Mouse (Mus musculus): Measurements from ENCODE around the gene Spg7.
"Not testable (repeated sequence)": the region's sequence is repeated elsewhere in the genome, so short reads cannot be mapped to it uniquely, and the experiment has no call there.

The Spg7 gene

DNA sequence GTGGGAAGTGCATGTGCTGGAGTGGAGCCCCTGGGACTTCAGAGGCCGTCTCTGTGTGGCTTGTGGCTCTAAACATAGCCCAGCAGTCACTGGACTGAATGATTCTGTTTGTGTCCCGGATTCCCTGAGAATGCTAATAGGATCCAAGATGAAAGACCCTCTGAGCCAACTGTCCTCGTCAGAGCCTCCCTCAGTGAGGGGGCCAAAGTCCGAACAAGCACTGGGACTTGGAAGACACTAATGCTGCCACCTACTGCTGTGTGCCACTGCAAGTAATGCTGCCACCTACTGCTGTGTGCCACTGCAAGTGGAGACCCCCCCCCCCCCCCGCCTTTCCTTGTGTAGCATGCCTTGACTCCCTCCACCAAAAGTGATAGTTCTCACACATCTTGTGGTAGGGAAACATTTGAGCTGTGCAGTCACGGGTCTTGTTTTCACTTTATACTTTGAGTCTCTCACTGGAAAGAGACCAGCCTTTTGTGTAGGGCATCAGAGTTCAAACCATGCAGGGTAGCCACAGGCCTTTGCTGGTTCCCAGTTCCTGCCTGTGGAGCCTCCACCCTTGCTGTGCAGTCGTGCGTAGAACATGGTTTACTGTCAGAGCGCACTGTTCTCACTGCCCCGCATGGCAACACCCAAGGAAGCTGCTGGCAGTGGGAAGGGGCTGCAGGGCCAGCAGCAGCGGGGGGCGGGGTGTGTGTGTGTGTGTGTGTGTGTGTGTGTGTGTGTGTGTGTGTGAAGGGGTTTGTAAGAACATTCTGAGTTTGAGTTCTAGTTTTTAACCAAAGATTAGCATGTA lies 35.2 kb downstream of the Spg7 start:
- no peak for DNase-seq (ENCODE audit: low read depth, low spot score)

GRCm38 (mm10) chr8:123100288-123100687 lies 37.5 kb downstream of the Spg7 start:
- no peak for DNase-seq (ENCODE audit: low read depth, low spot score)

DNA sequence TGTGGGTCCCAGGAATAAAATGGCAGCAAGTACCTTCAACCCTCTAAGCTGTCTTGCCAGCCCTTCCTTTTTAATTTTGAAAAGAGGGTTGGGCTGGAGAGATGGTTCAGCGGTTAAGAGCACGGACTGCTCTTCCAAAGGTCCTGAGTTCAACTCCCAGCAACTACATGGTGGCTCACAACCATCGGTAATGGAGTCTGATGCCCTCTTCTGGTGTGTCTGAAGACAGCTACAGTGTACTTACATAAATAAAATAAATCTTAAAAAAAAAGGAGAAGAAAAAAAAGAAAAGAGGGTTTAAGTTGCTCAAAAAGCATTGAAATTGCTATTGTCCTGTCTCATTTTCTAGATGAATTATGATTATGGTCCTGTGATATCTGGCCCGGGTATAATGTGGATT lies 38.5 kb downstream of the Spg7 start:
- DNase-seq (ENCODE audit: low read depth, low spot score) = no peak

DNA sequence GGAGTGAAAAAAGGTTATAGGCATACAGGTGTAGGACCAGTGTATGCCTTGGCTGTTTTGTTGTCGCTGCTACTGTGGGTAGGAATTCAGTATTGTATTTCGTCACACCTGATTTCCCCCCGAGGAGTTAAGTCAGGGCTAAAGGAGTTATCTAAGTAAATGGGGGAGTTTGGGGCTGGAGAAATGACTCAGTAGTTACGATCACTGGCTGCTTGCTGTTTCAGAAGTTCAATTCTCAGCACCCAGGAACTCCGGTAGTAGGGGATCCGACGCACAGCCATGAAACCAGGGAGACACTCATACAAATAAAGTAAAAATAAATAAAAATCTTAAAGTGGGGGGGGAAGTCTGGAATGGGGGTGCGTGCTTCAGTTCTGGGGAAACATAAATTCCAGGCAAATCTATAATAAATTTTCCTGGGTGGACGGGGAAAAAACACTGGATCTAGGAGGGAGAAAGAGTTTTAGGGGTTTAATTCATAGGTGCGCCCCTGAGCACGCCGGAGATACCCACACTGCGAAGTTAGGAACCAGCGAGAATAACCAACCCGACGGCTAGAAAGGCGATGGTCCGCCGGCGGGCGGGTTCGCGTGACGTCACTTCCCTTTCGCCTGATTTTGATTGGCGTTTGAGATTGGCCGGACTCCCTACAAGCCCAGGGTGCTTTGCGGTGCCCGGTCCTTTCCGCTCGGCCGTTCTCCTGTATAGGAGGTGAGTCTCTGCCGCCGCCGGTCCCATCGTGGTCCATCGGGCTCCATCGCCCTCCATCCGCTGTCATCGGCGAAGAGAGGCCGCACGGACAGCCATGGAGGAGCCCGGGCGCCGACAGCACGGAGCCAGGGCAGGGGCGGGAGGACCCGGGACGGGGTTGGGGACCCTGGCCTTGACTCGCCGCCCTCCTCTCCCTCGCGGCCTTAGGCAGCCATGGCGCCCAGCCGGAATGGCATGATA lies 39.3 kb downstream of the Spg7 start, which contains the start of gene Rpl13:
Gene Rpl13 (plus strand): TSS at position 616 of the 951 bp plus-strand sequence.
- peak; percentile 94 for DNase-seq (ENCODE audit: low read depth, low spot score)

DNA sequence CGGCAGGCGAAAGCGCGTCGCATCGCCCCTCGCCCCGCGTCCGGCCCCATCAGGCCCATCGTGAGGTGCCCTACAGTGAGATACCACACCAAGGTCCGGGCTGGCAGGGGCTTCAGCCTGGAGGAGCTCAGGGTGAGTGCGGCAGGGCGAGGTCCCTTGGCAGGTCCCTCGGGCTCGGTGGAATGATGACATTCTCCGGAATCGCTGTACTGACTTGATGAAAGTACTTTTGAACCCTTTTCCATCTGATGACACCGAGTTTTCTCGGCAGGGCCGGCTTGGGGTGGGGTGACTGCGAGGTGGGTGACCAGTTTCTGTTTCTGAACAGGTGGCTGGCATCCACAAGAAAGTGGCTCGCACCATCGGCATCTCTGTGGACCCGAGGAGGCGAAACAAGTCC lies 40.1 kb downstream of the Spg7 start:
- DNase-seq (ENCODE audit: low read depth, low spot score) = not testable (repeated sequence)

- DNase-seq (ENCODE audit: low read depth, low spot score) = no peak
Observed at GRCm38 (mm10) chr8:123103285-123103684, 40.5 kb downstream of the Spg7 start.

GRCm38 (mm10) chr8:123104046-123104767 lies 41.5 kb downstream of the Spg7 start:
- DNase-seq (ENCODE audit: low read depth, low spot score) = no peak

GRCm38 (mm10) chr8:123105553-123106326 lies 43.0 kb downstream of the Spg7 start:
- no peak for DNase-seq (ENCODE audit: low read depth, low spot score)

- no peak for DNase-seq (ENCODE audit: low read depth, low spot score)
Observed at GRCm38 (mm10) chr8:123106531-123106930, 43.8 kb downstream of the Spg7 start.

DNA sequence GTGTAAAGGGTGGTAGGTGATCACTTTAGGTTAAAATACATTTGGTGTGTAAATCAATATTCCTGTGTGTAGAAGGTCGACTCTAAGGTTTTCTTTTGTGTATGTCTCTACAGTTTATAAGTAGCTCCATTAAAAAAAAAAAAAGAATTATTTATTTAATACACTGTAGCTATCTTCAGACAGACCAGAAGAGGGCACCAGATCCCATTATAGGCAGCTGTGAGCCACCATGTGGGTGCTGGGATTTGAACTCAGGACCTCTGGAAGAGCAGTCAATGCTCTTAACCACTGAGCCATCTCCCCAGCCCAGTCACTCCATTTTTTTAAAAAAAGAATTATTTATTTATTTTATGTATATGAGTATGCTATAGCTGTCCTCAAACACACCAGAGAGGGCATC lies 45.3 kb downstream of the Spg7 start:
- no peak for DNase-seq (ENCODE audit: low read depth, low spot score)

DNA sequence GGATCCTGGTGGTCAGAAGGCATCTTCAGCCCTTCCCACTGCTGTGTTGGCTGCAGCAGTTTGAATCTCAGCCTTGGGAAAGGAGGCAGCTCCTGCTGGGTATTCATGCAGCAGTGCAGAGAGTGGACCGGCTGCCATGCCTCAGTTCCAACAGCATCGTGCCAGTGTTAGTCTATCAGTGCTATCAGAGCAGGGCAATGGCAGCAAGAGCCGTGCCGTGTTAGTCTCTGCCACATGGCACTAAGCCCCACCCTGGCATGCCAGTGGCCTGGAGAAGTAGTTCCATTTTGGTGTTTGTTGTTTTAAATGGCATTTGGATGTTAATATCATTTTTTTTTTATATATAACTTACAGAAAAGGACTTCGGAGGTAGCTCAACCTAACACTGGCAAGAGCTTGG lies 46.2 kb downstream of the Spg7 start:
- no peak for DNase-seq (ENCODE audit: low read depth, low spot score)

- DNase-seq (ENCODE audit: low read depth, low spot score) = no peak
Observed at GRCm38 (mm10) chr8:123110649-123111048, 47.9 kb downstream of the Spg7 start.

GRCm38 (mm10) chr8:123112892-123113291 lies 50.1 kb downstream of the Spg7 start:
- DNase-seq (ENCODE audit: low read depth, low spot score) = no peak

DNA sequence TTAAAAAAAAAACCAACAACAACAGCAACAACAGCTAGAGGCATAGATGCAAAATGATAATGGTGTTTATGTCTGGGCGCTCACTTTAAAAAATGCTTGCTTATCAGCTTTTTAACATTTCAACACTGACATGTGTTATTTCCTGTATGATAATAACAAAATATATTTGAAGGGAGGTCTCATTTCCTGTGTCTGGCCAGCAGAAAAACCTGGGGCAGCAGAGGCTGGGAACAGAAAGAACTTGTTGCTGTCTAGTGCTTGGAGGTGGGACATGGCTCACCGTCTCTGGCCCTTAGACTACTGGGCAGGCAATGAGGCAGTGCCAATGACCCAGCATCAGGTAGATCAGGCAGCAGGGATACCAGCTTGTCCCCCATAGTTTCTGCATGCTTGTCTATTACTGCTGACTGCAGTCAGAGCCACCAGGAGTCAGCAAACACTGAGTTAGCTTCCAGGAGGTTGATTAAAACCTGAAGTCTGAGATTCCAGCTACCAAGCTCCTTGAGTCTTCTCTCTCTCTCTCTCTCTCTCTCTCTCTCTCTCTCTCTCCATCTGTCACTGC lies 51.2 kb downstream of the Spg7 start:
- DNase-seq (ENCODE audit: low read depth, low spot score) = no peak

- no peak for DNase-seq (ENCODE audit: low read depth, low spot score)
Observed at GRCm38 (mm10) chr8:123114644-123115043, 51.9 kb downstream of the Spg7 start.

GRCm38 (mm10) chr8:123117127-123117731 lies 54.5 kb downstream of the Spg7 start, which contains the start of gene Cpne7:
TSS of gene Cpne7 (plus strand) at chr8:123117374.
- DNase-seq (ENCODE audit: low read depth, low spot score) = no peak

- DNase-seq (ENCODE audit: low read depth, low spot score) = no peak
Observed at GRCm38 (mm10) chr8:123117744-123118143, 55.0 kb downstream of the Spg7 start.

- no peak for DNase-seq (ENCODE audit: low read depth, low spot score)
Observed at GRCm38 (mm10) chr8:123122059-123122458, 59.3 kb downstream of the Spg7 start.

DNA sequence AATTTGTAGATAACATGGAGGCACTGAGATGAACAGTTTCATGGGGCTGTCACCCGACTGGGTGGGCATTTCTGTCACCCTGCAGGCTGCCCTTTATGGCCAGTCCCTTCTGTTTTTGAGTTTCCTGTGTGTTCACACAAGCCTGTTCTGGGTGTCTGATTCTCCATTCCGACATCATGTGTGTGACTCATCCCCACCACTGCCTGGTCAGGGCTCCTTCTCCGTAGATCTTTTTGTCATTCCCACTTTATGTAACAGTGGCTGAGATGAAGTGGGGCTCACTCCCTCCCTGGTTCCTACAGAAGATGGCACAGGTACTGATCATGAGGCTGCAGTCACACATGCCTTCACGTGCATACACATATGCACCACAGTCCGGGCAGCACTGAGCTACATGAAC lies 59.9 kb downstream of the Spg7 start:
- no peak for DNase-seq (ENCODE audit: low read depth, low spot score)

DNA sequence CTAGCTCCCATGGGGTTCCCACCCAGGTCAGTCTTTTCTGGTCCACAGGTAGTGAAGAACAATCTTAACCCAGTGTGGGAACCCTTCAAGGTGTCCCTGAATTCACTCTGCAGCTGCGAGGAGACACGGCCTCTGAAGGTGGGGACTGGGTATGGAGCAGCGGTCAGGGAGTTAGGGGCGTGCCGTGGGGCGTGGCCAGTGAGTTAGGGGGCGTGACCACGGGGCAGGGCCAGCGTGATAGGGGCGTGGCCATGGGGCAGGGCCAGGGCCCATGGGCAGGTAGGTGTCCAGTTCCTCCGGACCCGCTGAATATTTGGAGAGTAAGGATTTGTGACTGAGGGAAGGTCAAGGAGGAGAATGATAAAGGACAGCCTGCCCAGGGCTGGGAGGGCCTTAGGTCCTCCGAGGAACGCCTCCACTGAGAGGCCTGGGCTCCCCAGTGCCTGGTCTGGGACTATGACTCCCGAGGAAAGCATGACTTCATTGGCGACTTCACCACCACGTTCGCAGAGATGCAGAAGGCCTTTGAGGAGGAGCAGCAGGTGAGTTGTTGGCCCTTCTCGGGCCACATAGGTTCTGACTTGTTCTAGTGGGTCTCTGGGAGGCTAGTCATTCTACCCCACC lies 63.6 kb downstream of the Spg7 start:
- no peak for DNase-seq (ENCODE audit: low read depth, low spot score)
